Comparison of ENCODE assay signal across 8 mouse cellular contexts in genomic region chr13:8785185-8785584, GRCm38 (mm10).
DNase-seq lines count a peak whose midpoint lies in the region; ATAC-seq lines count a peak whose summit lies in the region.

No protein-coding gene starts in this region.

- intact Hi-C loops in gastrocnemius, postnatal 14 days (cut with DNase I; ENCODE audit: low total_unique reads) = no loop called here

- peak; percentile 66 for ATAC-seq in activated CD4-positive, CD25-positive, alpha-beta regulatory T cell, adult 4 months
- peak; percentile 88 for ATAC-seq in common myeloid progenitor, adult 5-6 weeks (replicated peaks; ENCODE audit: low read depth, poor library complexity, severe bottlenecking)
- peak; percentile 67 for ATAC-seq in granulocyte monocyte progenitor cell, adult 5-6 weeks (replicated peaks; ENCODE audit: poor library complexity, severe bottlenecking)

- peak; percentile 7 for DNase-seq in gastrocnemius, adult 18-20 months (ENCODE audit: low spot score)
- no peak for DNase-seq in gastrocnemius, postnatal 14 days
- DNase-seq in layer of hippocampus, adult 8-10 months (ENCODE audit: low spot score in 2 of 2) = peak; percentile 44 to 57
- DNase-seq in lung, postnatal 14 days = peak; percentile 48
- DNase-seq in right cerebral cortex, postnatal 10 days (ENCODE audit: low spot score in 2 of 2) = peak; percentile 70 to 77
